Mouse (Mus musculus) kidney, adult 2 months (tissue): ENCODE measurements at regions not wholly inside any gene's neighbourhood (a gene's known extent, or its start where the extent isn't known, plus 50 kb on each side); places are given as distances from the start of the nearest gene placed in this dataset.

Source experiments
- CTCF ChIP-seq: fragments of 200-500 bp; conservative IDR thresholded peaks from 2 replicates; pipeline ENCODE4 v1.5.1; 2011; ENCODE audit warnings: low read depth, mild to moderate bottlenecking, control low read depth, low read length, moderate library complexity, mixed read lengths; ENCODE audit not compliant: insufficient read depth, insufficient read length
- POLR2A ChIP-seq: fragments of 200-500 bp; IDR thresholded peaks from one replicate; pipeline ENCODE4 v1.6.1; 2011; ENCODE audit warnings: low read depth, low read length, control low read depth

GRCm38 (mm10) chr3:102383671-102384070 is 86.0 kb upstream of the Ngf start:
- TF ChIP-seq CTCF (no peak), POLR2A (no peak)
